Mouse (Mus musculus): ENCODE results near the gene Ubp1.

DNA sequence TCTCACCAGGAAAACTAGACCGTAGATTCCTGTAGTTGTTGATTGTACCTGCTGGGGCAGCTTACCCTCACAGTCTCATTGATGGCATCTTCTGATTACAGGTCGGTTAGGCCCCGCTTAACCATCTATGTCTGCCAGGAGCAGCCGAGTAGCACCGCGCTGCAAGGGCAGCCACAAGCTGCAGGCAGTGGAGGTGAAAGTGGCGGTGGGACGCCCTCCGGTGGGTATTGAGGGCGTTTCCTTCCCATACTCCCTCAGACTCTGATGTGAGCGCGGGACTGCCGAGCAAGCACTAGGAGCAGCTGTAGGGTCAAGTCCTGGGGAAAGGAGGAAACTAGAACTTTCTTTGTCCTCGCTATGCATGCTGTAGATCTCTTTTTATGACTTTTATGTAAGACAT lies 39.3 kb downstream of the Ubp1 start:
- TF ChIP-seq CTCF (IDR thresholded peaks at IDR 0.05; ENCODE audit: borderline replicate concordance, insufficient read depth, low read length) (no peak), POLR2A (IDR thresholded peaks at IDR 0.05; ENCODE audit: low read depth, low read length) (no peak)

Data from embryonic fibroblast, embryonic 13.5 days (primary cell).